Mouse (Mus musculus) liver, embryonic 14.5 days (tissue): ENCODE measurements around the gene Kpna7.

Experiments
- CTCF ChIP-seq: IDR thresholded peaks from 2 replicates; pipeline ENCODE4 v1.5.1; 2016; ENCODE audit warnings: antibody characterized with exemption, low read depth, control low read depth
- EP300 ChIP-seq: IDR thresholded peaks from 2 replicates; pipeline ENCODE4 v1.6.1; 2016; ENCODE audit warnings: antibody characterized with exemption, low read depth

DNA sequence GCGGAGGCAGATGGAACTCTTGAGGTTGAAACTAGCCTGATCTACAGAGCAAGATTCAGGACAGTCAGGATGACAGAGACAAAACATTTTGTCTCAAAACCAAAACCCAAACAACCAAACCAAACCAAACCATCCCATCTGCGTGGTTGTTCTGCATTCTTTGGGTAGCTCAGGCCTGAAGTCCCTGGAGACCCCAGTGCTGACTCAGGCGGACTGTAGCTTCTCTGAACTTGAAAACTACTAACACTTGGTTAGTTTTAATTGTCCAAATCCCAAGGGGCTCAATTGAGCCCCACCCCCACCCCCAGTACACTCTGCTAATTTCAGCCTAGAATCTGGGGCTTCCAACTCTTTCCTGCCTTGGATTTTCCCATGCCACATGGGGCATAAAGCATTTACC, 80.5 kb downstream of the Kpna7 start:
- no peak for TF ChIP-seq CTCF
- TF ChIP-seq EP300: no peak
